In genomic region chr13:52041467-52042421, GRCm38 (mm10) we compare ENCODE assay signal across 8 mouse cellular contexts.
DNase-seq lines count a peak whose midpoint lies in the region; ATAC-seq and TF ChIP-seq lines count a peak whose summit lies in the region.

No protein-coding gene starts in this region.

- H3K4me2 ChIP-seq in heart, embryonic 16.5 days (ENCODE audit: low read depth, low read length), result peak overlapping the region; percentile 39

- TF ChIP-seq POLR2A in embryonic fibroblast, embryonic 13.5 days (IDR thresholded peaks at IDR 0.05; ENCODE audit: low read depth, low read length), result no peak

- 0 out of 2 replicates have a peak overlapping the region, but pooled peaks have one; percentile 14 for H3K27ac ChIP-seq in embryonic fibroblast, embryonic 13.5 days (ENCODE audit: insufficient read depth, low read length)
- peak overlapping the region; percentile 72 for H3K27ac ChIP-seq in heart, embryonic 16.5 days (ENCODE audit: low read length)

- H3K27me3 ChIP-seq in heart, embryonic 16.5 days (ENCODE audit: control insufficient read depth, insufficient read depth, low read length), result no peaks in the 10 kb centered on the region

- H3K36me3 ChIP-seq in heart, embryonic 16.5 days (ENCODE audit: control insufficient read depth, insufficient read depth), result no peaks in the 10 kb centered on the region

- H3K9ac ChIP-seq in heart, embryonic 16.5 days (ENCODE audit: low read length), result peak overlapping the region; percentile 36; the same call in 1 of the 2 replicates

- no peaks in the 10 kb centered on the region for H3K9me3 ChIP-seq in heart, embryonic 16.5 days (replicated peaks; ENCODE audit: control insufficient read depth, low read length)

- peaks cover 3% of the 10 kb centered on the region; the same call in 1 of the 2 replicates for H3K4me1 ChIP-seq in embryonic fibroblast, embryonic 13.5 days (ENCODE audit: control insufficient read depth, insufficient read depth, low read length)
- H3K4me1 ChIP-seq in heart, embryonic 16.5 days (ENCODE audit: control insufficient read depth, insufficient read depth, low read length), result peaks cover 32% of the 10 kb centered on the region

- DNase-seq in thymus, postnatal 4 days, result peak; percentile 37
- no peak for DNase-seq in thymus, postnatal 10 days (ENCODE audit: low spot score in 2 of 2)
- DNase-seq in kidney, postnatal 10 days, result peak; percentile 80
- peak; percentile 46 for DNase-seq in lung, postnatal 25 days (ENCODE audit: low spot score)
- no peak for DNase-seq in spleen, postnatal 4 days (ENCODE audit: low spot score in 2 of 2)
- no peak for DNase-seq in embryo, embryonic 9.5 days (ENCODE audit: extremely low spot score)

- H3K4me3 ChIP-seq in embryonic fibroblast, embryonic 13.5 days (ENCODE audit: insufficient read depth, low read length), result no peak overlapping the region
- no peak overlapping the region for H3K4me3 ChIP-seq in heart, embryonic 16.5 days (ENCODE audit: low read length)

- TF ChIP-seq CTCF in embryonic fibroblast, embryonic 13.5 days (IDR thresholded peaks at IDR 0.05; ENCODE audit: borderline replicate concordance, insufficient read depth, low read length), result no peak

- ATAC-seq in heart, embryonic 16.5 days (replicated peaks; ENCODE audit: extremely low read depth, insufficient read depth, low FRiP score), result peak; percentile 61; the same call in 1 of the 2 replicates

- WGBS in heart, embryonic 16.5 days, result 37% methylated on average over 15 of the region's 15 CpGs

Comparison
In these comparisons a context has a peak if more than half of its experiments do, and no peak if none do; other contexts are left out.
1. DNase-seq: peak in thymus, postnatal 4 days (single experiment), kidney, postnatal 10 days (single experiment) and lung, postnatal 25 days (single experiment); none in thymus, postnatal 10 days (0 of 2), spleen, postnatal 4 days (0 of 2) and embryo, embryonic 9.5 days (single experiment).